Mouse (Mus musculus) forebrain, embryonic 16.5 days (tissue): ENCODE measurements around the gene Scarb2. TPM values are rescaled to one million over a fixed set of nuclear protein-coding genes. Genes with fewer than 3 reads are reported as not detected.

Experiments
- ATAC-seq: fragments of 200-750 bp; cut with Nextera tagmentation; 2 replicates; pipeline ENCODE4 v1.8.0; 2017; ENCODE audit warnings: mild to moderate bottlenecking, moderate library complexity
- H3K27ac ChIP-seq: fragments of 300-500 bp; sonication (generic); 2 replicates; pipeline ENCODE4 v1.5.1; 2014; ENCODE audit warnings: low read length, control low read depth
- H3K27me3 ChIP-seq: fragments of 300-500 bp; sonication (generic); replicated peaks from 2 replicates; pipeline ENCODE4 v1.6.1; 2014; ENCODE audit warnings: low read length; ENCODE audit not compliant: control insufficient read depth, insufficient read depth
- H3K36me3 ChIP-seq: fragments of 300-500 bp; sonication (generic); 2 replicates; pipeline ENCODE4 v1.6.1; 2014; ENCODE audit not compliant: control insufficient read depth, insufficient read depth
- H3K4me1 ChIP-seq: fragments of 300-500 bp; sonication (generic); replicated peaks from 2 replicates; pipeline ENCODE4 v1.6.1; 2014; ENCODE audit warnings: low read length; ENCODE audit not compliant: control insufficient read depth, insufficient read depth
- H3K4me2 ChIP-seq: fragments of 300-500 bp; sonication (generic); 2 replicates; pipeline ENCODE4 v1.6.1; 2014; ENCODE audit warnings: mild to moderate bottlenecking, low read length, control low read depth
- H3K4me3 ChIP-seq: fragments of 300-500 bp; sonication (generic); replicated peaks from 2 replicates; pipeline ENCODE4 v1.5.1; 2014; ENCODE audit warnings: mild to moderate bottlenecking, low read length, control low read depth
- H3K9ac ChIP-seq: fragments of 300-500 bp; sonication (generic); replicated peaks from 2 replicates; pipeline ENCODE4 v1.6.1; 2014; ENCODE audit warnings: low read depth, low read length, control low read depth
- H3K9me3 ChIP-seq: fragments of 300-500 bp; sonication (generic); 2 replicates; pipeline ENCODE4 v1.6.1; 2016; ENCODE audit warnings: low read length; ENCODE audit not compliant: control insufficient read depth
- WGBS: fragments of 180-500 bp; shearing (Covaris S2); extraction: QIAGEN DNeasy Blood & Tissue Kit; methylation state at CpG from one replicate; pipeline ENCODE4 v1.1.7; 2014; 5-methylcytosine and 5-hydroxymethylcytosine counted together
- polyA plus RNA-seq: library from polyadenylated mRNA; unstranded; fragments of >200 nt; fragmentation: Nextera tagmentation; extraction: Ambion mirVana; gene quantifications from 2 replicates; pipeline ENCODE4 v1.2.1, GENCODE M21; 2015

Gene Scarb2
- polyA plus RNA-seq, 1 experiment from 2014 or later: 27.0 TPM

DNA sequence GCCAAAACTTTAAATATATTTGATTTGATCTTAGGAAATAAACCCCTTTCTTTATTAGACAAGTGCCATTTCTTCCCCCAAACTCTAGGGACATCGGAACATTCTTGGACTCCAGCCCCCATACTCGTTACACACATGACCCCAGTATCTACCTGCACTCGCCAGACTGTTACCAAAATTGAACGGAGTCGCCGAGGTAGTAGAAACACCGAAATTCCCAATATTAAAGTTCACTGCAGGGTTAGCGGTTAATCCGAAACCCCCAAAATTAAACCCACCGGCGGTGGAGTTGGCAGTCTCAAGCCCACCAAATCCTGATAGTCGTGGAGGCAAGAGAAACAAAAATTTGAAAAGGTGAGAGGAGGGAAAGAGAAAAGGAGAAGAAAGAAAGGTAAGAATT, 72.6 kb downstream of the Scarb2 start:
- under 1% methylated on average over 12 of the region's 12 CpGs for WGBS
- ATAC-seq: no peak
- Histone ChIP-seq H3K4me3 (peak overlapping the region; percentile 97), H3K9ac (peak overlapping the region; percentile 93), H3K36me3 (peaks cover 2% of the 10 kb centered on the region; the same call in 1 of the 2 replicates), H3K27ac (no peak overlapping the region), H3K27me3 (no peaks in the 10 kb centered on the region), H3K4me1 (peaks cover 25% of the 10 kb centered on the region), H3K4me2 (peak overlapping the region; percentile 85), H3K9me3 (no peaks in the 10 kb centered on the region)

DNA sequence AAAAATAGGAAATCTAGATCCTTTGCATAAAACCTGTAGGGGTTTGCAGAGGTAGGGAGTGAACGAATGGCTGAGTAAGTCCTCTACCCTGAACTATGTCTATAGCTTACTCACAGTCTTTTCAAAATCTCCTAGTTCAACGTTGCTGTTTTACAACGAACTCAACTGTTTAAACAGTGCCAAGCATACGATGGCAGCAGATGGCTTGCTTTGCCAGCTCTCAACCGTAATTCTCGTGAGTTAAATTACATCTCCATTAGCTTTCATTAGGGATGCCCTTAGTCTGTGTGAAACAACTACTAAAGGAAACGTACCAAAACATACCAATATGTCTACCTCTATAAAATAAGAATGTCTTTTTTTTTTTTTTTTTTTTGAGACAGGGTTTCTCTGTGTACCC, 75.0 kb downstream of the Scarb2 start:
- no peak for ATAC-seq
- H3K9me3 ChIP-seq: no peaks in the 10 kb centered on the region
- 0 out of 2 replicates have a peak overlapping the region, but pooled peaks have one; percentile 22 for H3K9ac ChIP-seq
- H3K27ac ChIP-seq: peak overlapping the region; percentile 53; the same call in 1 of the 2 replicates
- peaks cover 25% of the 10 kb centered on the region for H3K4me1 ChIP-seq
- 0 out of 2 replicates have a peak overlapping the region, but pooled peaks have one; percentile 8 for H3K4me3 ChIP-seq
- peaks cover 14% of the 10 kb centered on the region for H3K36me3 ChIP-seq
- H3K27me3 ChIP-seq: no peaks in the 10 kb centered on the region
- WGBS: 35% methylated on average over 7 of the region's 7 CpGs
- peak overlapping the region; percentile 23 for H3K4me2 ChIP-seq

DNA sequence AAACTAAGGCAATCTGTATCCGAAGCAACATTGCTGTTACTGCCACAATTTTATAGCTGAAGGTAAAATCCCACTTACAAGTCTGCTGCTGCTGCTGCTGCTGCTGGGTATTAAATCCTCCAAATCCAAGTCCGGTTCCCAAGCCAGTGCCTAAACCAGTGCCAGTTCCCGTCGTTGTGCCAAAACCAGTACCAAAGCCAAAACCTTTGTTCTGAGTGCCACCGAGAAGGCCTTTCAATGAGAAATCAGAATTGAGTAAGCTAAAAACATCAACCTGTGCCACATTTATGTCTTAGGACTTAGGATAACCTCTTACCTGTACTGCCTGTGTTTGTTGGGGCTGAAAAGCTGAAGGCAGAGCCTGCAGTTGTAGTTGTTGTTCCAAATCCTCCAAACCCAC, 75.9 kb downstream of the Scarb2 start:
- H3K4me2 ChIP-seq: no peak overlapping the region
- no peaks in the 10 kb centered on the region for H3K27me3 ChIP-seq
- no peak for ATAC-seq
- no peaks in the 10 kb centered on the region for H3K9me3 ChIP-seq
- no peak overlapping the region for H3K9ac ChIP-seq
- peaks cover 16% of the 10 kb centered on the region for H3K36me3 ChIP-seq
- peaks cover 25% of the 10 kb centered on the region for H3K4me1 ChIP-seq
- 0 out of 2 replicates have a peak overlapping the region, but pooled peaks have one; percentile 24 for H3K27ac ChIP-seq
- WGBS: 53% methylated on average over 5 of the region's 5 CpGs
- H3K4me3 ChIP-seq: no peak overlapping the region

DNA sequence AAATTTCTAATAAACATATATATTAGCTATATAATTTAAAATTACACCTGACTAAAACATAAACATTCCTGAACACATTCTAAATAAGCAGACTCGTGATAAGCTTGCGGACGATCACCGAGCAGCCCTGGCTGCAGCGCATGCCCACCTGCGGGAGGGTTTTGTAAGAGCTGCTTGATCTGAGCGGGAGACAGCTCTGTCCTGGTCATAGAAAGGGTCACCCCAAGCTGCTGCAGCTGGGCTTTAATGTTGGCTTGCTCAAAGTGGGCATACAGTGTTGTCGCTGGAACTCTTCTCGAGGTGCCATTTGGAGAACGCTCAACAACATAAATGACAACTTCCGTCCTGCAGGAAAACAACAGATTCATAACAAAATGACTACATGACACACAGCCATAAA, 82.5 kb downstream of the Scarb2 start:
- Histone ChIP-seq H3K4me3 (no peak overlapping the region), H3K4me1 (peaks cover under 1% of the 10 kb centered on the region; the same call in 1 of the 2 replicates), H3K4me2 (no peak overlapping the region), H3K36me3 (peaks cover 42% of the 10 kb centered on the region), H3K27ac (no peak overlapping the region), H3K9me3 (no peaks in the 10 kb centered on the region), H3K9ac (no peak overlapping the region), H3K27me3 (no peaks in the 10 kb centered on the region)
- WGBS: 93% methylated on average over 11 of the region's 11 CpGs
- no peak for ATAC-seq

DNA sequence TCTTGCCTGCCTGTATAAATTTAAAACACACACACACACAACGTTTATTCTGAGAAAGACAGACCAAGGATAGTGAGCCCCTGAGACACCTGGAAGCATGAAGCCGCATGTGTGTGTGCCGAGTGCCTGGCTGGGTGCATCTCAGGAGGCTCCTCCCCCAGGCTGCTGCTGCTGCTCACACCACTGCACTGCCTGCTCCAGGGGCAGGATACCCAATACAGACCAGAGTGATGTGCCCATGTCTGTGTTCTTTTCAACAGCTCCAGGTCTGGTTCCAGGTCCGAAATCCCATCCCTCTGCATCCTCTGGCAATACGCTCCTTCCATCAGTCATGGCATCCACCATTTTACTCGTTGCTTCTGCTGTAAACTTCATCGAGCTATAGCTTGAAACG, 92.7 kb downstream of the Scarb2 start:
- Histone ChIP-seq H3K36me3 (peaks cover 16% of the 10 kb centered on the region), H3K4me2 (no peak overlapping the region), H3K27me3 (no peaks in the 10 kb centered on the region), H3K9me3 (no peaks in the 10 kb centered on the region), H3K4me1 (no peaks in the 10 kb centered on the region), H3K9ac (no peak overlapping the region), H3K4me3 (no peak overlapping the region), H3K27ac (no peak overlapping the region)
- no peak for ATAC-seq
- WGBS: 89% methylated on average over 8 of the region's 8 CpGs

GRCm38 (mm10) chr5:92413271-92413981, 93.2 kb downstream of the Scarb2 start:
- Histone ChIP-seq H3K4me2 (no peak overlapping the region), H3K36me3 (peaks cover 16% of the 10 kb centered on the region), H3K27me3 (no peaks in the 10 kb centered on the region), H3K4me3 (no peak overlapping the region), H3K4me1 (no peaks in the 10 kb centered on the region), H3K9me3 (no peaks in the 10 kb centered on the region), H3K9ac (no peak overlapping the region), H3K27ac (no peak overlapping the region)
- WGBS: 87% methylated on average over 11 of the region's 11 CpGs
- peak; percentile 39; the same call in 1 of the 2 replicates for ATAC-seq

GRCm38 (mm10) chr5:92411461-92412140, 95.0 kb downstream of the Scarb2 start:
- WGBS: 65% methylated on average over 7 of the region's 7 CpGs
- no peak overlapping the region for H3K27ac ChIP-seq
- H3K36me3 ChIP-seq: peaks cover 4% of the 10 kb centered on the region; the same call in 1 of the 2 replicates
- no peak overlapping the region for H3K4me3 ChIP-seq
- no peak overlapping the region for H3K4me2 ChIP-seq
- H3K9ac ChIP-seq: no peak overlapping the region
- no peak for ATAC-seq
- no peaks in the 10 kb centered on the region for H3K4me1 ChIP-seq
- no peaks in the 10 kb centered on the region for H3K27me3 ChIP-seq
- H3K9me3 ChIP-seq: no peaks in the 10 kb centered on the region

- no peak for ATAC-seq
- Histone ChIP-seq H3K4me3 (no peak overlapping the region), H3K36me3 (peaks cover 2% of the 10 kb centered on the region; the same call in 1 of the 2 replicates), H3K9me3 (no peaks in the 10 kb centered on the region), H3K27ac (no peak overlapping the region), H3K27me3 (no peaks in the 10 kb centered on the region), H3K4me2 (no peak overlapping the region), H3K4me1 (no peaks in the 10 kb centered on the region), H3K9ac (no peak overlapping the region)
- WGBS: 88% methylated on average over 5 of the region's 5 CpGs
Measured at GRCm38 (mm10) chr5:92410486-92410885, 96.1 kb downstream of the Scarb2 start.

DNA sequence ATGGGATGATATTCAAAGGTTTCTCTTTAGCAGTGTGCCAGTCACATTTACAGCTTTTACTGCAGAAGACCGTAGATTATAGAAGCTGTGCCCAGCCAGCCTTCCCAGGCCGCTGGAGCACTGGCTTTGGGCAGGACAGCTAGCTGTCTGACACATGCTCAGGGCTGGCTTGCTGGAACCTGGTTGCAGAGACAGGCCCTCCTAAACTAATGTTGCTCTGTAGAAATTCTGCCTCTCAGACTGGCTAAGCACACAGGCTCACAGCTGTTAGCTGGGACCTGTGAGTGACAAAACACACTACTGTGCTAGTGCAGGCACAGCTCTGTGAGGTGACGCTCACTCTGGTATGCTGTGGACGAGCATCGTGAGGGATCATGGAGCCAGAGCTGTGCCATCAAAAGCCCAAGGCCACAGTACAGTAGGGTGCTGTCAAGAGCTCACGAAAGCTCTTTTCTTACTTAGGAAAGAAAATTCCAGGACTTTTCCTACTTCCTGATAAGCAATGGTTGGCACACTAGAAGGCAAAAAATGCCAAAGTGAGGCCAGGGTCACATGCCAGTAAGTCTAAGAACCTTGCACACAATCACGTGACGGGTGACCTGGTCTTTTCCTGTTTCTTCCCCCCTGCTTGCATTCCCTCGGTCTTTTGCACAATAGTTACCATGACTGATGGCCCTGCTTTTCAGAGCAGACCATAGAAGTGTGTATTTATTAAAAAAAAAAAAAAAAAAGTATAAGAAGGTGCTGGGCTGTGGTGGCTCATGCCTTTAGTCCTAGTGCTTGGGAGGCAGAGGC, 97.1 kb downstream of the Scarb2 start:
- 86% methylated on average over 9 of the region's 9 CpGs for WGBS
- no peak for ATAC-seq
- H3K4me2 ChIP-seq: no peak overlapping the region
- no peaks in the 10 kb centered on the region for H3K27me3 ChIP-seq
- H3K36me3 ChIP-seq: peaks cover 2% of the 10 kb centered on the region; the same call in 1 of the 2 replicates
- H3K9ac ChIP-seq: no peak overlapping the region
- no peaks in the 10 kb centered on the region for H3K9me3 ChIP-seq
- no peak overlapping the region for H3K4me3 ChIP-seq
- H3K4me1 ChIP-seq: no peaks in the 10 kb centered on the region
- no peak overlapping the region for H3K27ac ChIP-seq
